Mouse (Mus musculus) CH12.LX (cell line): ENCODE results near the gene Hao2. TPM values are rescaled to one million over a fixed set of nuclear protein-coding genes. Genes with fewer than 3 reads are reported as not detected.

Experiments used
- DNase-seq: peaks from one replicate; pipeline ENCODE4 v3.0.0-alpha.2; 2013; ENCODE audit errors: extremely low read depth
- H3K27ac ChIP-seq: 2 replicates; pipeline ENCODE4 v1.5.1; 2012; ENCODE audit warnings: low read depth, mild to moderate bottlenecking, control low read depth, moderate library complexity; ENCODE audit not compliant: insufficient read depth
- H3K27me3 ChIP-seq: replicated peaks from 2 replicates; pipeline ENCODE3; 2012; ENCODE audit warnings: inconsistent platforms
- H3K36me3 ChIP-seq, 2 experiments: replicated peaks in 1 of 2; 2 replicates each; pipeline versions ENCODE3 to v1.6.1; 2012; ENCODE audit warnings: inconsistent platforms in 1 of 2, low read length in 1 of 2, mild to moderate bottlenecking in 1 of 2, mixed read lengths in 1 of 2, moderate library complexity in 1 of 2; ENCODE audit not compliant: control insufficient read depth in 1 of 2, insufficient read depth in 1 of 2
- H3K4me1 ChIP-seq, 2 experiments: 2 replicates each; pipeline ENCODE4 v1.6.1; 2012; ENCODE audit warnings: inconsistent platforms in 1 of 2, moderate library complexity in 1 of 2; ENCODE audit not compliant: insufficient read depth in 2 of 2, control insufficient read depth in 1 of 2
- H3K4me2 ChIP-seq: 2 replicates; pipeline ENCODE4 v1.6.1; 2012; ENCODE audit warnings: low read depth, mild to moderate bottlenecking, control low read depth; ENCODE audit not compliant: poor library complexity, insufficient read depth, severe bottlenecking
- H3K4me3 ChIP-seq, 3 experiments: fragments of 150-350 bp in 1 of 3; sonication (generic) in 1 of 3; replicated peaks in 1 of 3; 2 replicates each; pipeline versions ENCODE3 to v1.5.1; 2011 to 2012; ENCODE audit warnings: low read depth in 2 of 3, low read length in 2 of 3, mild to moderate bottlenecking in 2 of 3, moderate library complexity in 2 of 3, control low read depth in 1 of 3, improper control_type of control experiment in 1 of 3, inconsistent platforms in 1 of 3, mixed read lengths in 1 of 3; ENCODE audit not compliant: poor library complexity in 1 of 3
- H3K79me2 ChIP-seq: replicated peaks from 2 replicates; pipeline ENCODE4 v1.6.1; 2012; ENCODE audit warnings: mild to moderate bottlenecking, moderate library complexity; ENCODE audit not compliant: control insufficient read depth, poor library complexity, insufficient read depth, severe bottlenecking; ENCODE audit errors: extremely low read depth
- H3K9ac ChIP-seq: 2 replicates; pipeline ENCODE4 v1.6.1; 2012; ENCODE audit warnings: low read depth, mild to moderate bottlenecking, control low read depth, moderate library complexity; ENCODE audit not compliant: insufficient read depth
- H3K9me3 ChIP-seq: replicated peaks from 2 replicates; pipeline ENCODE3; 2012; ENCODE audit warnings: low read length, inconsistent platforms, mixed read lengths
- BHLHE40 ChIP-seq: IDR thresholded peaks from 2 replicates; pipeline ENCODE4 v1.6.1; 2011; ENCODE audit warnings: mild to moderate bottlenecking, low read depth, low read length, improper control_type of control experiment
- CTCF ChIP-seq, 2 experiments: IDR thresholded peaks in 1 of 2; conservative IDR thresholded peaks in 1 of 2; 2 replicates each; pipeline ENCODE4 v1.5.1; 2011 to 2012; ENCODE audit warnings: low read depth in 2 of 2, low read length in 2 of 2, improper control_type of control experiment in 1 of 2, inconsistent platforms in 1 of 2, mild to moderate bottlenecking in 1 of 2, moderate library complexity in 1 of 2
- E2F4 ChIP-seq: IDR thresholded peaks from 2 replicates; pipeline ENCODE4 v1.6.1; 2011; ENCODE audit warnings: low read depth, low read length, improper control_type of control experiment; ENCODE audit not compliant: insufficient replicate concordance
- ELF1 ChIP-seq: IDR thresholded peaks from 2 replicates; pipeline ENCODE4 v1.6.1; 2014; ENCODE audit warnings: low read depth, mild to moderate bottlenecking, inconsistent platforms, low read length, improper control_type of control experiment
- JUN ChIP-seq: IDR thresholded peaks from 2 replicates; pipeline ENCODE4 v1.6.1; 2011; ENCODE audit warnings: low read depth, mild to moderate bottlenecking, low read length, improper control_type of control experiment, moderate library complexity; ENCODE audit not compliant: insufficient read depth
- MAFK ChIP-seq: IDR thresholded peaks from 2 replicates; pipeline ENCODE4 v1.6.1; 2011; ENCODE audit warnings: low read length, improper control_type of control experiment; ENCODE audit not compliant: insufficient replicate concordance
- MAZ ChIP-seq: IDR thresholded peaks from 2 replicates; pipeline ENCODE4 v1.6.1; 2012; ENCODE audit warnings: low read depth, mild to moderate bottlenecking, inconsistent platforms, low read length, improper control_type of control experiment, moderate library complexity
- MEF2A ChIP-seq: IDR thresholded peaks from 2 replicates; pipeline ENCODE4 v1.6.1; 2014; ENCODE audit warnings: low read depth, mild to moderate bottlenecking, inconsistent platforms, low read length, improper control_type of control experiment, borderline replicate concordance
- MXI1 ChIP-seq: IDR thresholded peaks from 2 replicates; pipeline ENCODE4 v1.6.1; 2011; ENCODE audit warnings: mild to moderate bottlenecking, low read depth, low read length, improper control_type of control experiment
- MYC ChIP-seq: IDR thresholded peaks from 2 replicates; pipeline ENCODE4 v1.6.1; 2011; ENCODE audit warnings: low read depth, mild to moderate bottlenecking, improper control_type of control experiment, low read length
- NELFE ChIP-seq: IDR thresholded peaks from 2 replicates; pipeline ENCODE4 v1.6.1; 2011; ENCODE audit warnings: low read depth, low read length, improper control_type of control experiment
- NRF1 ChIP-seq: IDR thresholded peaks from 2 replicates; pipeline ENCODE4 v1.6.1; 2014; ENCODE audit warnings: low read depth, mild to moderate bottlenecking, inconsistent platforms, low read length, improper control_type of control experiment, moderate library complexity
- POLR2A ChIP-seq: IDR thresholded peaks from 2 replicates; pipeline ENCODE4 v1.6.1; 2011; ENCODE audit warnings: low read depth, mild to moderate bottlenecking, improper control_type of control experiment, low read length
- RCOR1 ChIP-seq: conservative IDR thresholded peaks from 2 replicates; pipeline ENCODE4 v1.6.1; 2012; ENCODE audit warnings: low read depth, mild to moderate bottlenecking, inconsistent platforms, low read length, improper control_type of control experiment
- SMC3 ChIP-seq: IDR thresholded peaks from 2 replicates; pipeline ENCODE4 v1.6.1; 2011; ENCODE audit warnings: low read depth, low read length, improper control_type of control experiment
- TBP ChIP-seq: conservative IDR thresholded peaks from 2 replicates; pipeline ENCODE4 v1.6.1; 2011; ENCODE audit warnings: low read depth, low read length, improper control_type of control experiment
- UBTF ChIP-seq: IDR thresholded peaks from 2 replicates; pipeline ENCODE4 v1.6.1; 2012; ENCODE audit warnings: low read depth, mild to moderate bottlenecking, inconsistent platforms, low read length, improper control_type of control experiment, moderate library complexity
- USF2 ChIP-seq: conservative IDR thresholded peaks from 2 replicates; pipeline ENCODE4 v1.6.1; 2011; ENCODE audit warnings: low read depth, low read length, improper control_type of control experiment
- ZC3H11A ChIP-seq: IDR thresholded peaks from 2 replicates; pipeline ENCODE4 v1.6.1; 2012; ENCODE audit warnings: low read depth, mild to moderate bottlenecking, inconsistent platforms, low read length, improper control_type of control experiment
- ZKSCAN1 ChIP-seq: IDR thresholded peaks from 2 replicates; pipeline ENCODE4 v1.6.1; 2012; ENCODE audit warnings: low read depth, inconsistent platforms, low read length, improper control_type of control experiment, borderline replicate concordance
- ZMIZ1 ChIP-seq: IDR thresholded peaks from 2 replicates; pipeline ENCODE4 v1.6.1; 2012; ENCODE audit warnings: low read depth, mild to moderate bottlenecking, inconsistent platforms, low read length, improper control_type of control experiment
- ZNF384 ChIP-seq: IDR thresholded peaks from 2 replicates; pipeline ENCODE4 v1.6.1; 2012; ENCODE audit warnings: low read depth, low read length, improper control_type of control experiment, inconsistent platforms
- dilution Hi-C: fragments of 300-500 bp; cut with MboI; formaldehyde crosslinking; loops from 2 replicates; pipeline ENCODE4 v1.14.3; 2020; ENCODE audit warnings: low sequenced_read_pairs; ENCODE audit not compliant: extremely low pct_unique_long_range_greater_than_20kb, extremely low pct_ligation_motif_present
- in situ Hi-C: fragments of 300-500 bp; cut with MboI; formaldehyde crosslinking; loops from 3 replicates; pipeline ENCODE4 v1.14.3; 2019; ENCODE audit warnings: low sequenced_read_pairs, low pct_ligation_motif_present, low pct_unique_long_range_greater_than_20kb, mixed read lengths
- polyA plus RNA-seq: library from polyadenylated mRNA; unstranded; fragments of >175 nt; gene quantifications from 2 replicates; pipeline ENCODE4 v1.2.1, GENCODE M21; 2012; ENCODE audit warnings: low read depth; ENCODE audit not compliant: insufficient read length
- total RNA-seq, 2 experiments: library from RNA; depleted of rRNA; stranded (reverse); fragments of 300-350 nt in 1 of 2; fragments of >200 nt in 1 of 2; gene quantifications; 2 replicates each; pipeline ENCODE4 v1.2.3; 2012 to 2014

Gene Hao2
- total and polyA plus RNA-seq, 3 experiments = not detected

DNA sequence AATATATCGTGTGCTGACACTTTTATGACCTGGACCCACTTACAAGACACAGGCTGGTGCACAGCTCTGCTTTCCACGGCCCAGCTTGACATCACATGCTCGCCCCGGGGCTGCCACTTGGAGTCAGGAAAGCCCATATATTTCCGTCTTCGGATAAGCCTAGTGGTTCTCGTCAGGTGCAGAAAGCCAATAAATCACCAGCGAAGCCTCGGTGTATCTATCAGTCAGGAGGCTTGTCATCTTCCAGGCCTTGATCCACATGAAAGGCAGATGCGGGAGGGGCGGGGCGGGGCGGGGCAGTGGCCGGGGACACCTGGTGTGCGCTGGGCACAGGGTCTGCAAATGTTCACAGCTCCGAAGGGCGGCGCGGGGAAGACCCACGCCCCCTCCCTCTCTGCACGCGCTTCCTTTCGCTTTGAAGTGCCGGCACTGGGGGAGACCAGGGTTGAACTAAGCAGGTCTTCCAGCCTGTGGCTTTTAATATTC is 48.1 kb upstream of the Hao2 start:
- dilution Hi-C loops = no loop called here
- TF ChIP-seq BHLHE40 (no peak), MAFK (no peak), MYC (no peak), MAZ (no peak), TBP (no peak), ELF1 (no peak), MEF2A (no peak), SMC3 (no peak), JUN (no peak), ZMIZ1 (no peak), USF2 (no peak), NELFE (no peak), POLR2A (no peak), NRF1 (no peak), UBTF (no peak), E2F4 (no peak), RCOR1 (no peak), MXI1 (no peak), ZNF384 (no peak), ZC3H11A (no peak)
- Histone ChIP-seq H3K9me3 (no peaks in the 10 kb centered on the region), H3K9ac (no peak overlapping the region), H3K4me3 (no peak overlapping the region), H3K79me2 (no peaks in the 10 kb centered on the region), H3K4me2 (peak overlapping the region; percentile 75), H3K27me3 (no peaks in the 10 kb centered on the region), H3K36me3 (no peaks in the 10 kb centered on the region), H3K4me1 (0 out of 4 replicates have a peak, but pooled peaks cover 0 to 3% of the 10 kb centered on the region in 2 experiments), H3K27ac (no peak overlapping the region)
- in situ Hi-C loops = no loop called here
- no peak for DNase-seq

DNA sequence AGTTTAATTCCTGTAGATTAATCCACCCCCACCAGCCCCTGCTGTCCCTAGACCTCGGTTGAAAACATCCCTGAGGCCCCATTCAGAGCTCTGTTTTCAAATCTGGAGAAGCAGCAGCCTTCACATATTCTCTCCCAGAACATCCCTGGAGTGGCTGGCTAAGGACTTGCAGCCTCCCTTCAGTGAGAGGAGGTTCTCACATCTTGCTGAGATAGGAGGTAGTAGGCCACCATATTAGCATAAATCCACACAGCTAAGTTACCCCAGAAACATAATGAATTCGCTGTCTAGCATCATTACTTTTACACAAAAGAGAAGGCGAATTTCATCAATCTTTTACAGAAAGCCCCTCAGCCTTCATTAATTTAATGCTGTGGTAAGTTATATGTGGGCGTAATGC is 47.2 kb upstream of the Hao2 start:
- Histone ChIP-seq H3K27me3 (no peaks in the 10 kb centered on the region), H3K27ac (no peak overlapping the region), H3K79me2 (no peaks in the 10 kb centered on the region), H3K4me2 (no peak overlapping the region), H3K4me3 (no peak overlapping the region), H3K9me3 (no peaks in the 10 kb centered on the region), H3K36me3 (no peaks in the 10 kb centered on the region), H3K4me1 (0 out of 4 replicates have a peak, but pooled peaks cover 0 to 3% of the 10 kb centered on the region in 2 experiments), H3K9ac (no peak overlapping the region)
- in situ Hi-C loops (no loop called here), dilution Hi-C loops (no loop called here)
- TF ChIP-seq ZKSCAN1 (no peak), MYC (no peak), BHLHE40 (no peak), UBTF (no peak), CTCF (conservative IDR thresholded peaks at IDR 0.05 in 1 of 2, IDR thresholded peaks at IDR 0.05 in 1 of 2; ENCODE audit: low read depth in 2 of 2, low read length in 2 of 2) (no peak)
- no peak for DNase-seq
